Mouse (Mus musculus) megakaryocyte, embryonic 14.5 days (primary cell): ENCODE results near the gene 4933430I17Rik.

Experiments
- FLI1 ChIP-seq: IDR thresholded peaks from 2 replicates; pipeline ENCODE4 v1.6.1; 2012; ENCODE audit warnings: low read length, inconsistent platforms, mixed read lengths
- GATA1 ChIP-seq: IDR thresholded peaks from 3 replicates; pipeline ENCODE4 v1.6.1; 2012; ENCODE audit warnings: mixed read lengths, low read length, inconsistent platforms, borderline replicate concordance

- TF ChIP-seq GATA1 (no peak), FLI1 (no peak)
These were observed 43.2 kb downstream of the 4933430I17Rik start for GRCm38 (mm10) chr4:62568359-62568758.
